Mouse (Mus musculus) frontal cortex, adult 2 months (tissue): ENCODE results near the gene Srsf7. TPM values are rescaled to one million over a fixed set of nuclear protein-coding genes. Genes with fewer than 3 reads are reported as not detected.
A peak's percentile ranks its signal among the peaks of the same experiment; 100 is the strongest.

Source experiments
- DNase-seq, 2 experiments: peaks; one replicate each; pipeline ENCODE4 v3.0.0; 2022; ENCODE audit warnings: low spot score in 1 of 2; ENCODE audit errors: extremely low spot score in 1 of 2
- polyA plus RNA-seq: library from polyadenylated mRNA; depleted of rRNA; stranded (reverse); fragments of >200 nt; gene quantifications from 2 replicates; pipeline ENCODE4 v1.2.3, GENCODE M21; 2012; rRNA removed

Gene Srsf7
- polyA plus RNA-seq, 1 experiment = 185 TPM

DNA sequence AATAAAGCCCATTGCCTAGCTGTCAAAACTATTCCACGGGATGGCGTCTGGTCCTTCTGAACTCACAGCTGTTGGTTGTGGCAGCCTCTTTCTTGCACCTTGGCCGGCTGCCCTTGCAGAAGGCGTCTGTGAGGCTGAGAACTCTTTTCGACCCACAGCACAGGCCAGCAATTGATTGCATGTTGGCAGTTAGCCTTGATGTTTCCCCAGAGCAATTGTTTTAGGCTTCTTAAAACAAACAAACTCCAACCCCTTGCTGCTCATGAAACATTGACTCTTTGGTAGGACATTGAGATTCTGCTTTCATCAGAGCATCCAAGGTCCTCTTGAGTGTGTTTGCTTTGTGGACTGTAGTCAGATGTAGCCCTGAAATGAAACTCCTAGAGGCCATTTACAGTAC, 46.7 kb downstream of the Srsf7 start:
- DNase-seq = peak; percentile 54 to 66

DNA sequence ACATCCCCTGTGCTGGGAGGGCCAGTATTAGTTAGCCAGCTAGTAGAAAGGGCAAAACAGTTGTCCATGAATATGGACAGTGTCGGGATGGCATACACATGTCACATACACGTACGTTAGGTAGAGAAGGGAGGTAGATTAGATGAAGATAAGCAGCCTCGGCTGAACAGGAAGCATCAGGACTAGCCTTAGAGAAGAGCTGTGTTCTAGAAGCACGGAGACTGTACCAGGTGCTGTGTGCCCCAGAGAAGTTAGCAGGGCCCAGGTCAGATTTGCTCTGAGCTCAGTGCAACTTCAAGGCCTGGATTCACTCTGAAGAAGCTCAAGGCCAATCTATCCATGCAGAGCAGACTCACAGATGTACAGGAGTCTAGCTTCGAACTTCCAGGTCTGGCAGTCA, 49.6 kb downstream of the Srsf7 start:
- DNase-seq = no peak

DNA sequence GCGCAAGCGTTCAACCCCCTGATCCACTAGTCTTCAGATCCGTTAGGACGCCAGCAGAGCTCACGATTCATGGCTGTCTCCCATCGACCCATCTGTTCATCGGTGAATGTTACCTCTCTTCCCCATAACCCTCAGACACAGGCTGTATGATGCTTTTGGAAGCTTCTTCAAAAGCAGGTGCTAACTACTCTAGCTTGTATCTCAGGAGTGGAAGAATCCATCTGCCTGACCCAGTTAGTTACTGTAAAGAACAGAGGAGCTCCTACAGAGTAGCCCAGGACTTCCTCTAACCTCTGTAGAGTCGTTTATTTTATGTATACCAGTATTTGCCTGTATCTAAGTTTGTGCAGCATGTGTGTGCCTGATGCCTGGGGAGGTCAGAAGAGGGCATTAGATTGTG, 50.2 kb downstream of the Srsf7 start:
- DNase-seq = no peak

DNA sequence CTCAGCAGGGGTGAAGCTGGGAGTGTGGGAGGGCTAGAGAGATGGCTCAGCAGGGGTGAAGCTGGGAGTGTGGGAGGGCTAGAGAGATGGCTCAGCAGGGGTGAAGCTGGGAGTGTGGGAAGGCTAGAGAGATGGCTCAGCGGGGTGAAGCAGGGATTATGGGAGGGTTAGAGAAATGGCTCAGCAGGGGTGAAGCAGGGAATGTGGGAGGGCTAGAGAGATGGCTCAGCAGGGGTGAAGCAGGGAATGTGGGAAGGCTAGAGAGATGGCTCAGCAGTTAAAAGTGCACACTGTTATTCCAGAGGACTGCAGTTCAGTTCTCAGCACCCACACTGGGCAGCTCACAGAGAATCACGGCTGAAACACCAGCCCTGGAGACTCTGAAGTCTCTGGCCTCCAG, 53.5 kb downstream of the Srsf7 start:
- no peak for DNase-seq

DNA sequence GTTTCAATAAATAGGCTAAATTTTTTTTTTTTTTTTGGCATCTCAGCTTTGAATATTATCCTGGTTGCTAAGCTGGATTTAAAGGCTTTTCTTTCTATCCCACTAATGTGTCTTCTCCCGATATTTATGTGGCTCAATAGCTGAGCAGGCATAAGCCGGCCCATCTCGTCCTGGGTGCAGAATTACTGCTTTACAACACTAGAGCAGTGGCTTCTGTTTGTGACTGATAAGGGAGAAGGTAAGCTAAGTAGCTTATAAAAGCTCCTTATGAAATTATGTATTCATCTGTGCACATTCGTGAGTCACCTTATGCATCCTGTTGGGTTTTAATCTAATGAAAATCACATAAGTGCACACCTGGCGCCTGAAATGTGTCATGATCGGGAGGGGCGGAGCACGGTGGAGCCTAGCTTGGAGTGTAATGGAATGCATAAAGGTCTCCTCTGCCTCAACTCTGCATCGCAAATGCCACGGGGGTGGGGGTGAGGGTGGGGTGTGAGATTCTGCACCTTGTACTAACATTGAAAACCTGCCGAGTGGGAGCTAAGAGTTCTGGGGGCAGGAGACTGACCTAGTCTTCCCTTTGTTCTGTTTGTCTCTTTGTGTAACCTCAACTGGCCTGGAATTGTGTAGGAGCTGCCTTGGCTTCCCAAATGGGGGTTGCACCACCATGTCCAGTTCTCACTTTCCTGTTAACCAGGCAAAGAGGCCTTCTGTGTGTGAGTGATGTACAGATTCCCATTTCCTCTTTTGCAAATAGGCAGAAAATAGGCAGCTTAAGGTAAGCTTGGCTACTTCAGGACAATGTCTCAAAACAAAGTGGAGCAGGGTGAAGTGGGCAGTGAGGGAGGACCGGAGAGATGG, 54.1 kb downstream of the Srsf7 start:
- DNase-seq = no peak

DNA sequence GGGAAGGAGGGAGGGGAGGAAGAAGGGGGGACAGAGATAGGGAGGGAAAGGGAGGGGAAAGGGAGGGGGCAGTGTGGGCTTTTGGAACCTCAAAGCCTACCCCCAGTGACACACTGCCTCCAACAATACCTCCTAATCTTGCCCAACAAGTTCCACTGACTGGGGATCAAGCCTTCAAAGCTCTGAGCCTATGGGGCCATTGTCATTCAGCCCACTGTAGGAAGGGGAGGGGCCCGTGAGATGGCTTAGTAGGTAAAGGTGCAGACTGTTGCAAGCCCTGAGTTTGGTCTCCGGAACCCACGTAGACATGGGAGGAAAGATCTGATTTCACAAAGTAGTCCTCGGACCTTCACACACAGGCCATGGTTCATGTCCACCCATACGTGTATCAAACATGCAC, 55.8 kb downstream of the Srsf7 start:
- DNase-seq = no peak

Other genes with a start within 250 kb of the Srsf7 start
- 50.8 and 58.0 TPM in 2 replicates for gene Hnrnpll, start 145.0 kb downstream of the Srsf7 start, polyA plus RNA-seq
- 2.4 and 2.6 TPM in 2 replicates for gene Galm, start 79.8 kb downstream of the Srsf7 start, polyA plus RNA-seq
- 0.14 and 0.27 TPM in 2 replicates for gene Ttc39d, start 153 bp upstream of the Srsf7 start, polyA plus RNA-seq
- 6.7 and 8.4 TPM in 2 replicates for gene Gemin6, start 17.1 kb upstream of the Srsf7 start, polyA plus RNA-seq
- 36.6 and 45.5 TPM in 2 replicates for gene Morn2, start 82.9 kb upstream of the Srsf7 start, polyA plus RNA-seq
- 28.8 and 31.5 TPM in 2 replicates for gene Dhx57, start 83.2 kb upstream of the Srsf7 start, polyA plus RNA-seq
- 2.5 and 5.3 TPM in 2 replicates for gene Arhgef33, start 100.1 kb upstream of the Srsf7 start, polyA plus RNA-seq
- not detected in 2 replicates for gene Gm10190, start 166.2 kb upstream of the Srsf7 start, polyA plus RNA-seq